Comparison of ENCODE assay signal across 8 mouse cellular contexts in genomic region chr12:34658119-34658518, GRCm38 (mm10).
DNase-seq lines count a peak whose midpoint lies in the region; ATAC-seq and TF ChIP-seq lines count a peak whose summit lies in the region.

No protein-coding gene starts in this region.

- no peaks in the 10 kb centered on the region for H3K27me3 ChIP-seq in intestine, embryonic 14.5 days (replicated peaks; ENCODE audit: control insufficient read depth, insufficient read depth, low read length)
- no peaks in the 10 kb centered on the region for H3K27me3 ChIP-seq in intestine, embryonic 16.5 days (replicated peaks; ENCODE audit: control insufficient read depth, insufficient read depth, low read length)
- H3K27me3 ChIP-seq in forebrain, embryonic 14.5 days (replicated peaks; ENCODE audit: control insufficient read depth, insufficient read depth, low read length) = no peaks in the 10 kb centered on the region
- no peaks in the 10 kb centered on the region for H3K27me3 ChIP-seq in neural tube, embryonic 14.5 days (ENCODE audit: control insufficient read depth, insufficient read depth, low read length)

- WGBS in intestine, embryonic 14.5 days = 39% methylated on average over 6 of the region's 6 CpGs
- 39% methylated on average over 6 of the region's 6 CpGs for WGBS in intestine, embryonic 16.5 days
- WGBS in forebrain, embryonic 14.5 days = 33% methylated on average over 6 of the region's 6 CpGs
- WGBS in neural tube, embryonic 14.5 days = 30% methylated on average over 6 of the region's 6 CpGs

- TF ChIP-seq POLR2A in brain, embryonic 14.5 days (IDR thresholded peaks at IDR 0.05; ENCODE audit: borderline replicate concordance, extremely low read depth, insufficient read depth, insufficient read length, poor library complexity, severe bottlenecking) = no peak

- 0 out of 2 replicates have a peak, but pooled peaks have one; percentile 50 for ATAC-seq in intestine, embryonic 14.5 days (replicated peaks; ENCODE audit: low FRiP score, low TSS enrichment, low read depth)
- ATAC-seq in intestine, embryonic 16.5 days = no peak
- ATAC-seq in forebrain, embryonic 14.5 days = peak; percentile 91
- ATAC-seq in neural tube, embryonic 14.5 days (ENCODE audit: low read depth) = peak; percentile 84

- H3K4me3 ChIP-seq in intestine, embryonic 14.5 days (ENCODE audit: low read depth, low read length) = no peak overlapping the region
- H3K4me3 ChIP-seq in intestine, embryonic 16.5 days (ENCODE audit: low read length) = no peak overlapping the region
- H3K4me3 ChIP-seq in forebrain, embryonic 14.5 days (ENCODE audit: low read depth, low read length) = no peak overlapping the region
- no peak overlapping the region for H3K4me3 ChIP-seq in neural tube, embryonic 14.5 days (ENCODE audit: low read depth, low read length)

- no peaks in the 10 kb centered on the region for H3K9me3 ChIP-seq in intestine, embryonic 14.5 days (ENCODE audit: control insufficient read depth, low read length)
- H3K9me3 ChIP-seq in intestine, embryonic 16.5 days (ENCODE audit: control insufficient read depth, low read length) = no peaks in the 10 kb centered on the region
- H3K9me3 ChIP-seq in forebrain, embryonic 14.5 days (replicated peaks; ENCODE audit: control insufficient read depth, low read length) = no peaks in the 10 kb centered on the region
- H3K9me3 ChIP-seq in neural tube, embryonic 14.5 days (ENCODE audit: control insufficient read depth, low read length) = no peaks in the 10 kb centered on the region

- H3K27ac ChIP-seq in intestine, embryonic 14.5 days (ENCODE audit: low read depth) = no peak overlapping the region
- H3K27ac ChIP-seq in intestine, embryonic 16.5 days (ENCODE audit: low read length) = no peak overlapping the region
- no peak overlapping the region for H3K27ac ChIP-seq in forebrain, embryonic 14.5 days (ENCODE audit: low read depth, low read length)
- no peak overlapping the region for H3K27ac ChIP-seq in neural tube, embryonic 14.5 days (ENCODE audit: low read depth, low read length)

- no peaks in the 10 kb centered on the region for H3K36me3 ChIP-seq in intestine, embryonic 14.5 days (ENCODE audit: control insufficient read depth, insufficient read depth, low read length)
- no peaks in the 10 kb centered on the region for H3K36me3 ChIP-seq in intestine, embryonic 16.5 days (ENCODE audit: control insufficient read depth, insufficient read depth, low read length)
- H3K36me3 ChIP-seq in forebrain, embryonic 14.5 days (ENCODE audit: control insufficient read depth, insufficient read depth, low read length) = no peaks in the 10 kb centered on the region
- H3K36me3 ChIP-seq in neural tube, embryonic 14.5 days (ENCODE audit: control insufficient read depth, insufficient read depth, low read length) = no peaks in the 10 kb centered on the region

- H3K4me1 ChIP-seq in intestine, embryonic 14.5 days (replicated peaks; ENCODE audit: control insufficient read depth, insufficient read depth, low read length) = no peaks in the 10 kb centered on the region
- H3K4me1 ChIP-seq in intestine, embryonic 16.5 days (ENCODE audit: control insufficient read depth, insufficient read depth, low read length) = peaks cover 2% of the 10 kb centered on the region; the same call in 1 of the 2 replicates
- H3K4me1 ChIP-seq in forebrain, embryonic 14.5 days (ENCODE audit: control insufficient read depth, insufficient read depth, low read length) = no peaks in the 10 kb centered on the region
- no peaks in the 10 kb centered on the region for H3K4me1 ChIP-seq in neural tube, embryonic 14.5 days (ENCODE audit: control insufficient read depth, insufficient read depth, low read length)

- H3K9ac ChIP-seq in intestine, embryonic 14.5 days (ENCODE audit: low read length) = no peak overlapping the region
- no peak overlapping the region for H3K9ac ChIP-seq in intestine, embryonic 16.5 days (ENCODE audit: low read depth, low read length)
- H3K9ac ChIP-seq in forebrain, embryonic 14.5 days (ENCODE audit: low read length) = peak overlapping the region; percentile 40; the same call in 1 of the 2 replicates
- H3K9ac ChIP-seq in neural tube, embryonic 14.5 days (replicated peaks; ENCODE audit: low read depth, low read length) = no peak overlapping the region

- peak; percentile 71; the same call in 1 of the 2 replicates for TF ChIP-seq CTCF in brain, embryonic 14.5 days (IDR thresholded peaks at IDR 0.05; ENCODE audit: borderline replicate concordance, extremely low read depth, insufficient read depth, insufficient read length)

- DNase-seq in intestine, embryonic 14.5 days (ENCODE audit: low spot score) = peak; percentile 64
- peak; percentile 87 for DNase-seq in brain, embryonic 14.5 days (ENCODE audit: low read depth)
- DNase-seq in forebrain, embryonic 14.5 days (ENCODE audit: low spot score) = peak; percentile 88
- DNase-seq in induced T-regulatory cell, adult 2 months (ENCODE audit: low read depth) = peak; percentile 25
- DNase-seq in left cerebral cortex, postnatal 36 days (ENCODE audit: low spot score in 2 of 2) = peak; percentile 29 to 50
- no peak for DNase-seq in ovary, postnatal 10 days (ENCODE audit: low spot score)

- peak overlapping the region; percentile 22 for H3K4me2 ChIP-seq in intestine, embryonic 14.5 days (ENCODE audit: low read length)
- H3K4me2 ChIP-seq in intestine, embryonic 16.5 days (ENCODE audit: low read depth, low read length) = no peak overlapping the region
- H3K4me2 ChIP-seq in forebrain, embryonic 14.5 days (ENCODE audit: low read length) = peak overlapping the region; percentile 23; the same call in 1 of the 2 replicates
- H3K4me2 ChIP-seq in neural tube, embryonic 14.5 days (ENCODE audit: low read depth, low read length) = 0 out of 2 replicates have a peak overlapping the region, but pooled peaks have one; percentile 32

- intact Hi-C loops in left cerebral cortex, postnatal 36 days (cut with DNase I) = loop anchor here (5.0 to 10.0 kb wide), 2 partner anchors 1053 to 1176 kb away; no protein-coding TSS in a partner anchor
